Mouse (Mus musculus) monocyte, adult 5-6 weeks (primary cell): Measurements from ENCODE around the gene D10Jhu81e. TPM values are rescaled to one million over a fixed set of nuclear protein-coding genes. Genes with fewer than 3 reads are reported as not detected.

Source experiments
- total RNA-seq: library from RNA; stranded (forward); fragments of 200-1000, 200-491, 200-594 nt; gene quantifications from 3 replicates; pipeline ENCODE4 v1.2.3, GENCODE M21; 2017

The D10Jhu81e gene
- total RNA-seq, 1 experiment from 2014 or later = 29.0 TPM

Other genes starting within 250 kb of the D10Jhu81e start
- gene Trpm2, start 199.2 kb downstream of the D10Jhu81e start, total RNA-seq = 27.0 to 37.5 TPM (median 35.8 TPM) in 3 replicates
- 4.8 to 8.2 TPM (median 5.5 TPM) in 3 replicates for gene 1810043G02Rik, start 191.3 kb downstream of the D10Jhu81e start, total RNA-seq
- 46.0 to 51.9 TPM (median 46.4 TPM) in 3 replicates for gene Pfkl, start 159.7 kb downstream of the D10Jhu81e start, total RNA-seq
- gene Dnmt3l, start 127.8 kb downstream of the D10Jhu81e start, total RNA-seq = not detected in 3 replicates
- not detected in 3 replicates for gene Aire, start 126.2 kb downstream of the D10Jhu81e start, total RNA-seq
- gene Icosl, start 100.5 kb downstream of the D10Jhu81e start, total RNA-seq = 10.0 to 15.9 TPM (median 12.7 TPM) in 3 replicates
- 8.8 to 11.7 TPM (median 9.8 TPM) in 3 replicates for gene Pwp2, start 15.4 kb upstream of the D10Jhu81e start, total RNA-seq
- 30.4 to 42.5 TPM (median 37.6 TPM) in 3 replicates for gene Trappc10, start 74.9 kb upstream of the D10Jhu81e start, total RNA-seq
- 40.0 to 87.7 TPM (median 46.4 TPM) in 3 replicates for gene Agpat3, start 182.7 kb upstream of the D10Jhu81e start, total RNA-seq
- 298 to 382 TPM (median 299 TPM) in 3 replicates for gene Rrp1, start 243.3 kb upstream of the D10Jhu81e start, total RNA-seq